Mouse (Mus musculus) embryonic facial prominence, embryonic 14.5 days (tissue): Measurements from ENCODE around the gene Bbs1. TPM values are rescaled to one million over a fixed set of nuclear protein-coding genes. Genes with fewer than 3 reads are reported as not detected.
"Not testable (repeated sequence)": the region's sequence is repeated elsewhere in the genome, so short reads cannot be mapped to it uniquely, and the experiment has no call there.

Source experiments
- ATAC-seq: fragments of 200-750 bp; cut with Nextera tagmentation; 2 replicates; pipeline ENCODE4 v1.8.0; 2017; ENCODE audit warnings: low read depth, moderate number of reproducible peaks, moderate TSS enrichment
- DNase-seq: peaks from one replicate; pipeline ENCODE4 v3.0.0-alpha.2; 2015; ENCODE audit warnings: low spot score
- H3K27ac ChIP-seq: fragments of 300-500 bp; sonication (generic); replicated peaks from 2 replicates; pipeline ENCODE4 v1.5.1; 2014; ENCODE audit warnings: low read depth, mild to moderate bottlenecking, low read length, moderate library complexity
- H3K27me3 ChIP-seq: fragments of 300-500 bp; sonication (generic); replicated peaks from 2 replicates; pipeline ENCODE4 v1.6.1; 2014; ENCODE audit warnings: low read length; ENCODE audit not compliant: control insufficient read depth, insufficient read depth
- H3K36me3 ChIP-seq: fragments of 300-500 bp; sonication (generic); 2 replicates; pipeline ENCODE4 v1.6.1; 2014; ENCODE audit warnings: low read length, mixed read lengths; ENCODE audit not compliant: control insufficient read depth, insufficient read depth
- H3K4me1 ChIP-seq: fragments of 300-500 bp; sonication (generic); 2 replicates; pipeline ENCODE4 v1.6.1; 2014; ENCODE audit warnings: antibody characterized with exemption, low read length; ENCODE audit not compliant: control insufficient read depth, insufficient read depth
- H3K4me2 ChIP-seq: fragments of 300-500 bp; sonication (generic); 2 replicates; pipeline ENCODE4 v1.6.1; 2014; ENCODE audit warnings: low read depth, mild to moderate bottlenecking, low read length, moderate library complexity, mixed read lengths
- H3K4me3 ChIP-seq: fragments of 300-500 bp; sonication (generic); 2 replicates; pipeline ENCODE4 v1.5.1; 2014; ENCODE audit warnings: low read depth, mild to moderate bottlenecking, low read length
- H3K9ac ChIP-seq: fragments of 300-500 bp; sonication (generic); 2 replicates; pipeline ENCODE4 v1.6.1; 2014; ENCODE audit warnings: low read depth, mild to moderate bottlenecking, low read length, moderate library complexity, mixed read lengths
- H3K9me3 ChIP-seq: fragments of 300-500 bp; sonication (generic); 2 replicates; pipeline ENCODE4 v1.6.1; 2016; ENCODE audit warnings: low read length; ENCODE audit not compliant: control insufficient read depth
- WGBS: fragments of 180-500 bp; shearing (Covaris S2); extraction: QIAGEN DNeasy Blood & Tissue Kit; methylation state at CpG from one replicate; pipeline ENCODE4 v1.1.7; 2014; 5-methylcytosine and 5-hydroxymethylcytosine counted together
- polyA plus RNA-seq: library from polyadenylated mRNA; unstranded; fragments of >200 nt; fragmentation: Nextera tagmentation; extraction: Ambion mirVana; gene quantifications from 2 replicates; pipeline ENCODE4 v1.2.1, GENCODE M21; 2014

Bbs1 gene
- polyA plus RNA-seq, 1 experiment from 2014 or later, result 4.2 TPM

- Histone ChIP-seq H3K9me3 (no peaks in the 10 kb centered on the region), H3K4me3 (0 out of 2 replicates have a peak overlapping the region, but pooled peaks have one; percentile 3), H3K27ac (no peak overlapping the region), H3K9ac (0 out of 2 replicates have a peak overlapping the region, but pooled peaks have one; percentile 6), H3K27me3 (no peaks in the 10 kb centered on the region), H3K4me2 (peak overlapping the region; percentile 83), H3K4me1 (peaks cover 12% of the 10 kb centered on the region; the same call in 1 of the 2 replicates), H3K36me3 (no peaks in the 10 kb centered on the region)
- DNase-seq, result no peak
- WGBS, result 54% methylated on average over 3 of the region's 3 CpGs
- no peak for ATAC-seq
These were observed 29.7 kb downstream of the Bbs1 start for GRCm38 (mm10) chr19:4876755-4877154.

DNA sequence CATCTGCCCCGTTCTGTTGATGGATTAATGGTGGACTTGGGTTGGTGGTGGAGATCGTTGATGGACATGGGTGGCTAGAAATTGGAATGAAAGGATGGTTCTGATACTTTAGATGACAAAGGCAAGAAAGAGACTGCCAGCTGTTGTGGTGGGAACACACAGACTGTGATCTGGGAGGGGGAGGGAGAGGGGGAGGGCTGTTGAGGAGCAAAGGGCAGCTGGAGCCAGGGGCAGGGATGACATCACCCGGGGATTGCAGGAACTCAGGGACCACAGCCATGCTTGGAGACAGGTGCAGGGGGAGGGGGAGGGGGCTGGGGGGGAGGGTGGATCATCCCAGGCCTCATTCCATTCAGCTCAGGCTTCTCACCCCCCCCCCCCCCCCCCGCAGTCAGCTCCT is 30.2 kb downstream of the Bbs1 start:
- Histone ChIP-seq H3K27me3 (no peaks in the 10 kb centered on the region), H3K27ac (no peak overlapping the region), H3K4me1 (peaks cover 12% of the 10 kb centered on the region; the same call in 1 of the 2 replicates), H3K36me3 (no peaks in the 10 kb centered on the region), H3K9ac (no peak overlapping the region), H3K4me3 (no peak overlapping the region), H3K9me3 (no peaks in the 10 kb centered on the region), H3K4me2 (peak overlapping the region; percentile 83; the same call in 1 of the 2 replicates)
- WGBS, result 60% methylated on average over 3 of the region's 4 CpGs
- ATAC-seq (no peak), DNase-seq (peak; percentile 63)

- H3K4me3 ChIP-seq, H3K4me2 ChIP-seq, DNase-seq, H3K27me3 ChIP-seq, ATAC-seq, H3K36me3 ChIP-seq, H3K9me3 ChIP-seq, H3K9ac ChIP-seq, H3K27ac ChIP-seq: not testable (repeated sequence)
- 95% methylated on average over 1 of the region's 1 CpGs for WGBS
- peaks cover 12% of the 10 kb centered on the region; the same call in 1 of the 2 replicates for H3K4me1 ChIP-seq
These were observed 31.8 kb downstream of the Bbs1 start for GRCm38 (mm10) chr19:4874613-4875012.

DNA sequence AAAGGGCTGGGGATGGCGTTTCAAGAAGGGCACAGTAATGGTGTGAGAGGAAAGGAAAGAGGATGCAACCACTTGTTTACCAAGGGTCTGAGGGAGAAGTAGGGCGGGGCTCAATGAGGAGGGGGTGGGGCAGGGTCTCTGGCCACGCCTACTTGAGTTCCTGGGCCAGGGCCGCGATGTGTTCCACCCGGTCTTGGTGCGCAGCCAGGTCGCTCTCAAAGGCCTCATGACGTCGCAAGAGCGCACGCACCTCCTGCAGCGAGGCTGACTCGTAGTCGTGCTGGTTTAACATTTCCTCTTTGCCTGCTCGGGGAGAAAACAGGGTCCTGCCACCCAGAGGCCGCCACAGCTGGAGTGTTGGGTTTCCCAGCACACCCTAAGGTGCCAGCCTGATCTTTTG is 41.3 kb downstream of the Bbs1 start:
- ATAC-seq (no peak), DNase-seq (peak; percentile 61)
- Histone ChIP-seq H3K4me3 (no peak overlapping the region), H3K9ac (no peak overlapping the region), H3K27ac (no peak overlapping the region), H3K27me3 (no peaks in the 10 kb centered on the region; the same call in 1 of the 2 replicates), H3K4me1 (0 out of 2 replicates have a peak, but pooled peaks cover 7% of the 10 kb centered on the region), H3K4me2 (peak overlapping the region; percentile 39), H3K36me3 (no peaks in the 10 kb centered on the region), H3K9me3 (no peaks in the 10 kb centered on the region)
- 7% methylated on average over 17 of the region's 17 CpGs for WGBS

- Histone ChIP-seq H3K4me1 (0 out of 2 replicates have a peak, but pooled peaks cover 7% of the 10 kb centered on the region), H3K4me2 (no peak overlapping the region), H3K27me3 (no peaks in the 10 kb centered on the region; the same call in 1 of the 2 replicates), H3K9me3 (no peaks in the 10 kb centered on the region), H3K27ac (no peak overlapping the region), H3K36me3 (no peaks in the 10 kb centered on the region), H3K9ac (no peak overlapping the region), H3K4me3 (no peak overlapping the region)
- WGBS, result 62% methylated on average over 6 of the region's 6 CpGs
- peak; percentile 30; the same call in 1 of the 2 replicates for ATAC-seq
- no peak for DNase-seq
These were observed 43.4 kb downstream of the Bbs1 start for GRCm38 (mm10) chr19:4863048-4863447.

GRCm38 (mm10) chr19:4859081-4859480 is 47.3 kb downstream of the Bbs1 start:
- ATAC-seq, result no peak
- no peak overlapping the region for H3K27ac ChIP-seq

DNA sequence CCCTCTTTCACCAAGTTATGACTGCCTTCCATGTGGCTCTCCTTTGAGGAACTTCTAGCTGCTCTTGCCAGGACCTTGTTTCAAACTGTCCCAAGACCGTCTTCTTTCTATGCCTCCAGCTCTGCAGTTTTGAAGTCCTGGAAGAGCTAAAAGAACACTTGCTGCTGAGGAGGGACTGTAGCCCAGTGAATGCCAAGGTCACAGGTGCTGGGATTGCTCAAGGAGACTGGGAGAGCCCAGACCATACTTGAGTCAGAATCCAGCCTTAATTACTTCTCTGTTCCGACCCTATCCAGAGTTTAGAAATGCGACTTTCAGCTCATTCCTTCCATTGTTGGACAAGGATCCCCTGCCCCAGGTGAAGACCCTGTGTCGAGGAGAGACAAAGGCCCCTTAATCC is 50.5 kb downstream of the Bbs1 start:
- H3K27me3 ChIP-seq, result no peaks in the 10 kb centered on the region
- DNase-seq (no peak), ATAC-seq (no peak)
- peak overlapping the region; percentile 97 for H3K4me2 ChIP-seq
- 76% methylated on average over 4 of the region's 4 CpGs for WGBS
- H3K36me3 ChIP-seq, result no peaks in the 10 kb centered on the region
- H3K27ac ChIP-seq, result no peak overlapping the region
- peak overlapping the region; percentile 68 for H3K9ac ChIP-seq
- H3K4me3 ChIP-seq, result peak overlapping the region; percentile 53; the same call in 1 of the 2 replicates
- no peaks in the 10 kb centered on the region for H3K9me3 ChIP-seq
- 0 out of 2 replicates have a peak, but pooled peaks cover 7% of the 10 kb centered on the region for H3K4me1 ChIP-seq

More at GRCm38 (mm10) chr19:4859081-4859480, 47.3 kb downstream of the Bbs1 start:
- DNase-seq, result no peak
- 63% methylated on average over 6 of the region's 6 CpGs for WGBS
- Histone ChIP-seq H3K4me3 (no peak overlapping the region), H3K4me1 (0 out of 2 replicates have a peak, but pooled peaks cover 7% of the 10 kb centered on the region), H3K9ac (no peak overlapping the region), H3K9me3 (no peaks in the 10 kb centered on the region), H3K36me3 (no peaks in the 10 kb centered on the region), H3K27me3 (no peaks in the 10 kb centered on the region), H3K4me2 (no peak overlapping the region)

GRCm38 (mm10) chr19:4855470-4855820 is 51.0 kb downstream of the Bbs1 start:
- Histone ChIP-seq H3K27me3 (no peaks in the 10 kb centered on the region), H3K4me3 (peak overlapping the region; percentile 53), H3K9me3 (no peaks in the 10 kb centered on the region), H3K4me2 (peak overlapping the region; percentile 97), H3K9ac (peak overlapping the region; percentile 68), H3K27ac (no peak overlapping the region), H3K36me3 (no peaks in the 10 kb centered on the region), H3K4me1 (0 out of 2 replicates have a peak, but pooled peaks cover 7% of the 10 kb centered on the region)
- WGBS, result 2% methylated on average over 6 of the region's 14 CpGs
- ATAC-seq, result peak; percentile 13; the same call in 1 of the 2 replicates
- DNase-seq, result no peak
